Mouse (Mus musculus): Measurements from ENCODE around the gene Ftsj3. TPM values are rescaled to one million over a fixed set of nuclear protein-coding genes. Genes with fewer than 3 reads are reported as not detected.

The Ftsj3 gene
- total RNA-seq (2023), result 10 to 100 TPM; 73.2 to 73.5 TPM

DNA sequence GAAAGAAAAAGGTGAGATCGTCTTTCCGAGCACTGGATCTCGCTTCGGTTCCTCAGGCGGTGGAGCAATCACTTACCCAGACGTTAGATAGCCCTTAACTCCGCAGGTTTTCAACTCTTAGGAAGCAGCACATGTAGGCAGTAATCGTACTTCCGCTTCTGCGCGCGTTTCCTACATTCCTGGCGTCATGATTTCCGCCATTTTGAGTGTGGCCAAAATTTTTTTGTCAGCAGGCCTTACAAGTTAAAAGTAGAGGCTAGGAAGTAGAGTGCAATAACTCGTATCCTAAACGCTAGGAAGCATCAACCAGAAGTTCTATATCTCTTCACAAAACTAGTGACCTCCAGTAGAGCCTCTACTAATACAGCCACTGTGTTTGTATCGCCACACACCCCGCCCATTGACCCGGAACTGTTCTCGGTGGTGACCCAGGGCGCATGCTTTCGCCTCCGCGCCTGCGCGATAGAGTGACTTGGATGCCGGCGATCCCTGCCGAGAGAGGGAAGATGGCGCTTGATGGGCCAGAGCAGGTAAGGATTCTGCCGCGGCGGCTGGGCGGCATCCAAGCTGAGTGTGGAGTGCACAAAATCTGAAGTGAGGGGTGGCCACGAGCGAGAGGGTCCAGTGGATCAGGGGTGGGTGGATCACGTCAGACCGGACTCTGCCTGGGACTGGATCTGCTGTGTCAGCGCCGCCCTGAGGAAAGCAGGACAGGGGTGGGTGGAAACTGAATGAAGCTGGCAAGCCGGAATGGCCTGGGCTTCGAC, at the start of gene Ftsj3, which contains the start of gene Psmc5:
TSS of gene Ftsj3 (minus strand) at position 395 of the 767 bp plus-strand sequence.
TSS of gene Psmc5 (plus strand) at position 470 of the 767 bp plus-strand sequence.

DNA sequence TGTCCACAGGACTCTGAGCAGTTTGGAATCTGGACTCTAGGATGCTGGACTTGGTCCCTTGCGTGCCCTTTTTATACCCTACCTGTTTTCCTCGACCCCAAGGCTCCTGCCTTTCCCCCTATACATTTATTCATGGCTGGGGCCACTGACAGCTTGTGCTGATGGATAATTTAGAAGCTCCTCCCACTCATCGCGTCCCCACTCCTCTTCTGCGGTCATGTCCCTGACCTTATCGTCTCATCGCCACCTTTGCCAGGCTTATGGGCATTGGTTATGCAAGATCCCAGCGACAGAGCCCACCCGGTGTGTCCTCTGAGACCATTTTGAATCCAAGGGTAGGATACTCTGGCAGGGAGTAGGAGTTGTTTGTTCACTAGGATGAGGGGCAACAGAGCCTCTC, 45.9 kb upstream of the Ftsj3 start, which contains the start of gene Gh:
TSS of gene Gh (minus strand) at position 101 of the 400 bp plus-strand sequence.

DNA sequence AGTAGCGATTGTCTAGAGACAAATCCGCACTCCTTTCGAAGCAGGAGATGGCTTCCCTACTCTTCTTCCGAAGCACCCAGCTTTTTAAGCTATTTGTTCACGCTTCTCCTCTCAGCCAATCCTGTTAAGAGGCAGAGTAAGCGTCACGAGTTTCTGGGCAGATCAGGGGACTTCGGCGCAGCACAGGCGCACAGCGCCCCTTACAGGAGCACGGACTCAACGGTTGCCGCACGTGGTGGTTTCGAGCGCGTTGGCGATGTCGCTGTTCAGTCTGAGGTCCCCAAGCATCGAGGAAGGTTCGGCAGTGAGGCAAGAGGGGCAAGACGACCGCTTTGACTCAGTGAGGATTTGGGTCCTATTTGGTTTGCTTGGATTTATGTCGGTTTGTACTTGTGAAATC, 20.6 kb upstream of the Ftsj3 start, which contains the start of gene Tcam1:
TSS of gene Tcam1 (plus strand) at position 219 of the 400 bp plus-strand sequence.

DNA sequence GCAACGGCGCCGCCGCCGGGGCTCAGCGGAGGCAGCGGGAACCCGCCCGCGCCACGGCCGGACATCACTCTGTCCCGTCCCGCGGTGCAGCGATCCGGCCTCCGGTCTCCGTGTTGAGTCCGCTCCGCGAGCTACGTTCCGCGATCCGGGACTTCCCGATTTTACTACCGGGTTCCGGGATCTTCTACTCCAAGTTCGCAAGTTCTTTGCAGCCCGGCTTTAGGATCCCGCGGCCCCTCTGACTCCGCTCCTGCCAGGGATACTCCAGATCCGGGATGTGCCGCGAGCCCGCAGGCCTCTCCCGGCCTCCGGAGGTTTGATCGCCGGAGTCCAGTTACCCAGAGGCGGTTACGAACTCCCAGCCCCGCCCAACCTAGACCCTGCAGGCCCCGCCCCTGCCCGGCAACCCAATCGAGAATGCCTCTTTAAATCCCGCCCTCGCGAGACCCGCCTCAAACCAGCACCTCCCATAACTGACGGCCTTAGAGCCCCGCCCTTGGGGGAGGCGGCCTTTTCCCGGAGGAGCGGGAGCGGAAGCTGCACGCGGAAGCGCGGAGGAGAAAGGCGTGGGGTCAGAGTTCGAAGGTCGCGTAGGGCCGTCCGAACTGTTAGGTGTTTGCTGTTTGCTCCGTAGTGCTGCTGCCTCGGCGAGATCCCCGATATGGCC, 16.9 kb upstream of the Ftsj3 start, which contains the start of gene Smarcd2:
TSS of gene Smarcd2 (minus strand) at position 329 of the 667 bp plus-strand sequence.

DNA sequence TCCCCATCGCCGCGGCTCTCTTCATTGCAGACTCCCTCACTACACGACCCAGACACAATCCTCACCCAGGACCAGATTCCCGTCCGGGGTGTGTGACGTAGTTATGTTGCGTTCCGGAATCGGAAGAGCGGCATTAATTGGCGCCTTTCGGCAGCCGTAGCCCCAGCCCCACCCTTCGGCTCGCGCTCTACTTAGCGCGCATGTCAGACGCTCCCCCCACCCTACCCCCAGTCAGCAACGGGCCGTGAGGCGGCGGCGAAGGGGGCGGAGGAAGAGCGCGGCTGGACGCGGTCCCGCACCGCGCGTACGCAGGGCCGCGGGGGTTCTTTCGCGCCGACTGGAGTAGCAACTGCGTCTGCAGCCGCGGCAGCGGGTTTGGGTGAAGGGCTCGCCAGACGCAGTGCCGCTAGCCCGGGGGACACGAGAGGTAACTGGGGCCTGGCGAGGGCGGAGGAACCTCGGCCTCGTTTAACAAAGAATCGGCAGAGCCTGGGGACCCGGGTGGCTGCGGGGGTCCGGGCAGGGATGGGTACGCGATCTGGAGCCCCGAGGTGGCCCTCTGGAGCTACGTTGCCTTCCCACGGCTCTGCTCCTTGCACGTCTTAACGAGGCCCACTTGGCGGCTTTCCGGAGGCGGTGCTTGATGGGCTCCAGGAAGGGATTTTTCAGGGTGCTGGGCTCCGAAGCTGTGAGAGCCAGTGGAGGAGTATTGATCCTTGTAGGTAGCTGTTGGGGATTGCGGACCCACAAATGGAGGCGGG, 39.0 kb downstream of the Ftsj3 start, which contains the start of gene Ddx42:
TSS of gene Ddx42 (plus strand) at position 197 of the 761 bp plus-strand sequence.

DNA sequence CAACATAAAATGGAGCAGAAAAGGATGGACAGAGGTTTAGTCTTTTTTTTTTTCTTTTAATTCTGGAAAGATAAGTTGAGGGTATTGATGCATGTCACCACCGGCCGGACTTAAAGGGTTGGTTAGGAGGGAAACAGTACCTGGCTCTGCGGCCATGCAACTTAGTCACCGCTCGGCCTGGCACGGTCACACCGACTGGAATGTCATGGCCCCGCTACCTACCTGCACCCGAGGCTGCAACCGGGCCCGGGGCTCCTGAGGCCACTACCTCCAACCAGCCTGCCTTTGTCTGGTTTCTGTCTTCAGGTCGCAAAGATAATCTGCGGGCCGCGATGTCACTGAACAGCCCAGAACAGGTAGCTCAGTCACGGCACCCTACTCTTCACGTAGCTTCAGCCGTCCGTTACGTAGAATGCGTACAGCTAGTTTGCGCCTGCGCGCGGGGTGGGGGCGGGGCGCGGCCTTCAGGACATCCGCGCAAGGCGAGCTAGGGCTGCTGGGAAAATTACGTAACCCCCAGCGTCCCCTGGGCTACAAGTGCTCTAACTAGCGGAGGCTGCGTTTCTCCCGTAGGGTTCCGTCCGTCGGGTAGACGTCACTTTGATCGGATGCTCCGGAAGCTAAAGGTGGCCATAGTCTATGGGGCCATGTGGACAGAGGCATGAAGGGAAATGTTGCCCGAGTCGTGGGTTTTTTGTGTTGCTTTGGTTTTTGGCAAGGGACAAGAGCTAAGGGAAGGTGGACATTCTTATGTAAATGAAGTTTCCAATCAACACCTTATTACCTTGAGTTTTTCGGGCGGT, 39.8 kb downstream of the Ftsj3 start, which contains the start of gene Ccdc47:
TSS of gene Ccdc47 (minus strand) at position 418 of the 803 bp plus-strand sequence.

DNA sequence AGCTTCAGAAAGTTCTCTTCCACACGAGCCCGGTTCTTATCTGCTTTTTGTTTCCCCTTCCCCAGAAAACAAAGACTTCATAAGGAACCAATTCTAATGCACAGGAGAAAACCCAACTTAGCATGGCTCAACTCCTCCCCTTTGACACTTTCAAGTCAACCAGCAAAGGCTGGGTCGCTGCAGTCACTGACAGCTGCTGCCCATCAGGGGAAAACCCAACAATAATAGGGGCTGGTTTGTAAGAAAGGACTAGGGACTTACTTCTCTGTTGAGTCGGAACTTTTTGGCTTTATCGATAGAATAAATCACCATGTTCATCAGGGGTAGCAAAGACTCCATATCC, 53.8 kb downstream of the Ftsj3 start, which contains the start of gene Strada:
TSS of gene Strada (minus strand) at position 46 of the 343 bp plus-strand sequence.

Other genes with a start within 250 kb of the Ftsj3 start
- gene Kcnh6, start 248.0 kb downstream of the Ftsj3 start, total RNA-seq (2023), result under 1 TPM in 1 of 2 experiments, not detected in 1; 0.26 TPM
- gene Dcaf7, start 219.2 kb downstream of the Ftsj3 start, total RNA-seq (2023), result 10 to 100 TPM; 78.3 to 84.5 TPM
- 10 to 100 TPM in 1 of 2 experiments, 1 to 10 TPM in 1; 7.7 to 12.7 TPM for gene Taco1, start 190.0 kb downstream of the Ftsj3 start, total RNA-seq (2023)
- 100 to 1,000 TPM; 121 to 133 TPM for gene Map3k3, start 171.5 kb downstream of the Ftsj3 start, total RNA-seq (2023)
- 10 to 100 TPM in 1 of 2 experiments, 1 to 10 TPM in 1; 4.0 to 15.8 TPM for gene Gm10840, start 95.2 kb downstream of the Ftsj3 start, total RNA-seq (2023)
- gene Limd2, start 95.2 kb downstream of the Ftsj3 start, total RNA-seq (2023), result 100 to 1,000 TPM; 463 to 554 TPM
- 10 to 100 TPM; 41.1 to 48.4 TPM for gene Strada, start 53.9 kb downstream of the Ftsj3 start, total RNA-seq (2023)
- 10 to 100 TPM; 44.7 to 47.6 TPM for gene Ccdc47, start 39.7 kb downstream of the Ftsj3 start, total RNA-seq (2023)
- gene Ddx42, start 39.2 kb downstream of the Ftsj3 start, total RNA-seq (2023), result 10 to 100 TPM; 74.1 to 75.4 TPM
- 10 to 100 TPM; 54.6 to 62.8 TPM for gene Psmc5, start 75 bp upstream of the Ftsj3 start, total RNA-seq (2023)
- gene Smarcd2, start 16.9 kb upstream of the Ftsj3 start, total RNA-seq (2023), result 100 to 1,000 TPM; 164 to 173 TPM
- gene Tcam1, start 20.6 kb upstream of the Ftsj3 start, total RNA-seq (2023), result under 1 TPM in 1 of 2 experiments, not detected in 1; 0.18 TPM
- gene Gh, start 45.8 kb upstream of the Ftsj3 start, total RNA-seq (2023), result 10 to 100 TPM; 10.4 to 10.9 TPM
- 1,000 to 10,000 TPM; 1,785 to 1,834 TPM for gene Cd79b, start 58.7 kb upstream of the Ftsj3 start, total RNA-seq (2023)
- gene Scn4a, start 97.2 kb upstream of the Ftsj3 start, total RNA-seq (2023), result 10 to 100 TPM; 22.0 to 23.5 TPM
- gene Prr29, start 109.4 kb upstream of the Ftsj3 start, total RNA-seq (2023), result not detected
- gene Icam2, start 132.0 kb upstream of the Ftsj3 start, total RNA-seq (2023), result 100 to 1,000 TPM; 104 to 109 TPM
- 10 to 100 TPM; 10.3 to 11.7 TPM for gene Ern1, start 231.8 kb upstream of the Ftsj3 start, total RNA-seq (2023)